25 mouse cellular contexts compared by ENCODE assay signal in the genomic region with DNA sequence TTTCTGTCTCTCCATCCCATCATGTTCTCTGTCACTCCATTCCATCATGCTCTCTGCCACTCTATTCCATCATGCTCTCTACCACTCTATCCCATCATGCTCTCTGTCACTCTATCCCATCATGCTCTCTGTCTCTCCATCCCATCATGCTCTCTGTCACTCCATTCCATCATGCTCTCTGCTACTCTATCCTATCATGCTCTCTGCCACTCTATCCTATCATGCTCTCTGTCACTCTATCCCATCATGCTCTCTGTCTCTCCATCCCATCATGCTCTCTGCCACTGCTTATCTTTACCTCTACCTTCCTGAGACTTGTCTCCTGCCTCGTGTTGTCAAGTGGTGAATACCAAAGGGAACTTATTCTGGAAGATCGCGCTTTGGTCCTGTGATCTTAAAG. TPM values are rescaled to one million over a fixed set of nuclear protein-coding genes. Genes with fewer than 3 reads are reported as not detected.
"Had no signal": no experiment of that assay in that cellular context is flagged by ENCODE, and none has a peak within 500 bp of the region (broad histone marks: within the 10 kb centered on the region; RNA-seq: fewer than 3 reads in every experiment).

No protein-coding gene starts in this region.

- H3K9ac ChIP-seq: embryonic facial prominence, embryonic 12.5 days; embryonic facial prominence, embryonic 13.5 days; embryonic facial prominence, embryonic 15.5 days; forebrain, embryonic 12.5 days; forebrain, embryonic 13.5 days; forebrain, embryonic 15.5 days; forebrain, postnatal 0 days had no signal

- H3K27me3 ChIP-seq: embryonic facial prominence, embryonic 12.5 days; embryonic facial prominence, embryonic 13.5 days; embryonic facial prominence, embryonic 15.5 days; forebrain, embryonic 12.5 days; forebrain, embryonic 13.5 days; forebrain, embryonic 15.5 days had no signal

- H3K4me3 ChIP-seq: embryonic facial prominence, embryonic 10.5 days; embryonic facial prominence, embryonic 12.5 days; embryonic facial prominence, embryonic 13.5 days; embryonic facial prominence, embryonic 15.5 days; erythroblast, embryonic 14.5 days; forebrain, embryonic 10.5 days; forebrain, embryonic 12.5 days; forebrain, embryonic 13.5 days; forebrain, embryonic 15.5 days; gastrocnemius, adult 2 months; heart, adult 2 months had no signal

- H3K4me1 ChIP-seq: embryonic facial prominence, embryonic 12.5 days; embryonic facial prominence, embryonic 13.5 days; embryonic facial prominence, embryonic 15.5 days had no signal

- H3K27ac ChIP-seq: embryonic facial prominence, embryonic 10.5 days; embryonic facial prominence, embryonic 12.5 days; embryonic facial prominence, embryonic 13.5 days; embryonic facial prominence, embryonic 15.5 days; forebrain, embryonic 10.5 days; forebrain, embryonic 12.5 days; forebrain, embryonic 13.5 days; forebrain, embryonic 15.5 days; gastrocnemius, adult 2 months; heart, adult 2 months had no signal

- DNase-seq: cerebellum, adult 9-10 months; cerebellum, adult 9-11 months; cerebellum, postnatal 10 days; cerebellum, postnatal 14 days; cerebellum, postnatal 25 days; cerebellum, postnatal 36 days; embryo, embryonic 11 days; forebrain, postnatal 0 days; gastrocnemius, adult 2 months; gastrocnemius, postnatal 10 days; gastrocnemius, postnatal 14 days; gastrocnemius, postnatal 25 days; gastrocnemius, postnatal 36 days; heart, adult 11 months; heart, adult 18-20 months; heart, adult 2 months had no signal

- H3K36me3 ChIP-seq: embryonic facial prominence, embryonic 10.5 days; embryonic facial prominence, embryonic 12.5 days; embryonic facial prominence, embryonic 13.5 days; embryonic facial prominence, embryonic 15.5 days; forebrain, embryonic 10.5 days; forebrain, embryonic 12.5 days; forebrain, embryonic 15.5 days had no signal

- H3K9me3 ChIP-seq: embryonic facial prominence, embryonic 10.5 days; embryonic facial prominence, embryonic 12.5 days; embryonic facial prominence, embryonic 13.5 days; embryonic facial prominence, embryonic 15.5 days; forebrain, embryonic 10.5 days; forebrain, embryonic 12.5 days; forebrain, embryonic 13.5 days; forebrain, embryonic 15.5 days had no signal

RNA-seq across cellular contexts. Expression of a gene that starts 49.6 kb away (rescaled TPM):
- polyA plus RNA-seq: erythroblast, embryonic 14.5 days had no signal
